Mouse (Mus musculus): ENCODE data around the gene Gm33543. TPM values are rescaled to one million over a fixed set of nuclear protein-coding genes. Genes with fewer than 3 reads are reported as not detected.

Gene Gm33543
- total and polyA plus RNA-seq, 3 experiments: not detected

- no peak for DNase-seq (ENCODE audit: extremely low read depth)
- in situ Hi-C loops (cut with MboI; ENCODE audit: low pct_ligation_motif_present, low pct_unique_long_range_greater_than_20kb, low sequenced_read_pairs) (no loop called here), dilution Hi-C loops (cut with MboI; ENCODE audit: extremely low pct_ligation_motif_present, extremely low pct_unique_long_range_greater_than_20kb, low sequenced_read_pairs) (no loop called here)
- H3K36me3 ChIP-seq (replicated peaks in 1 of 2; ENCODE audit: control insufficient read depth in 1 of 2, insufficient read depth in 1 of 2, low read length in 1 of 2): no peaks in the 10 kb centered on the region
- TF ChIP-seq IRF4 (IDR thresholded peaks at IDR 0.05; ENCODE audit: low read depth, low read length) (no peak), BHLHE40 (IDR thresholded peaks at IDR 0.05; ENCODE audit: low read depth, low read length) (no peak), CHD1 (IDR thresholded peaks at IDR 0.05; ENCODE audit: low read depth, low read length) (no peak), SMC3 (IDR thresholded peaks at IDR 0.05; ENCODE audit: low read depth, low read length) (no peak), ZMIZ1 (IDR thresholded peaks at IDR 0.05; ENCODE audit: low read depth, low read length) (no peak), POLR2AphosphoS2 (IDR thresholded peaks at IDR 0.05; ENCODE audit: low read depth, low read length) (no peak), SIN3A (IDR thresholded peaks at IDR 0.05; ENCODE audit: low read length) (no peak), NELFE (IDR thresholded peaks at IDR 0.05; ENCODE audit: low read depth, low read length) (no peak), RCOR1 (conservative IDR thresholded peaks at IDR 0.05; ENCODE audit: low read depth, low read length) (no peak), UBTF (IDR thresholded peaks at IDR 0.05; ENCODE audit: low read depth, low read length) (no peak), USF1 (IDR thresholded peaks at IDR 0.05; ENCODE audit: low read depth, low read length) (no peak), MXI1 (IDR thresholded peaks at IDR 0.05; ENCODE audit: low read depth, low read length) (no peak), MAX (IDR thresholded peaks at IDR 0.05; ENCODE audit: low read length) (no peak), EP300 (IDR thresholded peaks at IDR 0.05; ENCODE audit: low read length) (no peak)
- no peak overlapping the region for H3K9ac ChIP-seq (ENCODE audit: insufficient read depth, low read depth)
- no peaks in the 10 kb centered on the region for H3K27me3 ChIP-seq (replicated peaks)
- H3K4me2 ChIP-seq (ENCODE audit: insufficient read depth, low read depth, poor library complexity, severe bottlenecking): no peak overlapping the region
- no peaks in the 10 kb centered on the region for H3K79me2 ChIP-seq (replicated peaks; ENCODE audit: control insufficient read depth, extremely low read depth, insufficient read depth, poor library complexity, severe bottlenecking)
- H3K4me3 ChIP-seq (replicated peaks in 1 of 3; ENCODE audit: low read depth in 2 of 3, low read length in 2 of 3, poor library complexity in 1 of 3): no peak overlapping the region
- no peaks in the 10 kb centered on the region for H3K4me1 ChIP-seq (ENCODE audit: control insufficient read depth in 1 of 2, insufficient read depth in 2 of 2)
- no peak overlapping the region for H3K27ac ChIP-seq (ENCODE audit: insufficient read depth, low read depth)
- H3K9me3 ChIP-seq (replicated peaks; ENCODE audit: low read length): no peaks in the 10 kb centered on the region
Observed at GRCm38 (mm10) chr10:95797645-95798395, 44.9 kb downstream of the Gm33543 start.

- in situ Hi-C loops (cut with MboI; ENCODE audit: low pct_ligation_motif_present, low pct_unique_long_range_greater_than_20kb, low sequenced_read_pairs): no loop called here
- H3K27ac ChIP-seq (ENCODE audit: insufficient read depth, low read depth): no peak overlapping the region
Observed at GRCm38 (mm10) chr10:95795500-95795899, 47.2 kb downstream of the Gm33543 start.

More at GRCm38 (mm10) chr10:95795500-95795899, 47.2 kb downstream of the Gm33543 start:
- Histone ChIP-seq H3K9ac (ENCODE audit: insufficient read depth, low read depth) (no peak overlapping the region), H3K79me2 (replicated peaks; ENCODE audit: control insufficient read depth, extremely low read depth, insufficient read depth, poor library complexity, severe bottlenecking) (no peaks in the 10 kb centered on the region), H3K36me3 (replicated peaks in 1 of 2; ENCODE audit: control insufficient read depth in 1 of 2, insufficient read depth in 1 of 2, low read length in 1 of 2) (no peaks in the 10 kb centered on the region), H3K4me1 (ENCODE audit: control insufficient read depth in 1 of 2, insufficient read depth in 2 of 2) (no peaks in the 10 kb centered on the region), H3K9me3 (replicated peaks; ENCODE audit: low read length) (no peaks in the 10 kb centered on the region), H3K27me3 (replicated peaks) (no peaks in the 10 kb centered on the region), H3K4me3 (replicated peaks in 1 of 3; ENCODE audit: low read depth in 2 of 3, low read length in 2 of 3, poor library complexity in 1 of 3) (no peak overlapping the region), H3K4me2 (ENCODE audit: insufficient read depth, low read depth, poor library complexity, severe bottlenecking) (no peak overlapping the region)
- dilution Hi-C loops (cut with MboI; ENCODE audit: extremely low pct_ligation_motif_present, extremely low pct_unique_long_range_greater_than_20kb, low sequenced_read_pairs): no loop called here
- DNase-seq (ENCODE audit: extremely low read depth): no peak
- no peak for TF ChIP-seq CTCF (conservative IDR thresholded peaks at IDR 0.05 in 1 of 2, IDR thresholded peaks at IDR 0.05 in 1 of 2; ENCODE audit: low read depth in 2 of 2, low read length in 2 of 2)
- TF ChIP-seq ELF1 (IDR thresholded peaks at IDR 0.05; ENCODE audit: low read depth, low read length): no peak
- TF ChIP-seq IRF4 (IDR thresholded peaks at IDR 0.05; ENCODE audit: low read depth, low read length): no peak
- TF ChIP-seq MAX (IDR thresholded peaks at IDR 0.05; ENCODE audit: low read length): no peak
- no peak for TF ChIP-seq USF2 (conservative IDR thresholded peaks at IDR 0.05; ENCODE audit: low read depth, low read length)
- no peak for TF ChIP-seq MXI1 (IDR thresholded peaks at IDR 0.05; ENCODE audit: low read depth, low read length)
- TF ChIP-seq HCFC1 (IDR thresholded peaks at IDR 0.05; ENCODE audit: low read depth, low read length): no peak
- no peak for TF ChIP-seq E2F4 (IDR thresholded peaks at IDR 0.05; ENCODE audit: insufficient replicate concordance, low read depth, low read length)
- no peak for TF ChIP-seq SIN3A (IDR thresholded peaks at IDR 0.05; ENCODE audit: low read length)
- no peak for TF ChIP-seq ETS1 (conservative IDR thresholded peaks at IDR 0.05; ENCODE audit: low read depth, low read length)
- TF ChIP-seq MYC (IDR thresholded peaks at IDR 0.05; ENCODE audit: low read depth, low read length): no peak
- no peak for TF ChIP-seq CHD2 (IDR thresholded peaks at IDR 0.05; ENCODE audit: low read length)
- TF ChIP-seq RCOR1 (conservative IDR thresholded peaks at IDR 0.05; ENCODE audit: low read depth, low read length): no peak
- no peak for TF ChIP-seq JUN (IDR thresholded peaks at IDR 0.05; ENCODE audit: insufficient read depth, low read depth, low read length)
- TF ChIP-seq EP300 (IDR thresholded peaks at IDR 0.05; ENCODE audit: low read length): no peak
- TF ChIP-seq SMC3 (IDR thresholded peaks at IDR 0.05; ENCODE audit: low read depth, low read length): no peak
- TF ChIP-seq ZNF384 (IDR thresholded peaks at IDR 0.05; ENCODE audit: low read depth, low read length): no peak

Data from CH12.LX (cell line).